8 mouse cellular contexts compared by ENCODE assay signal in the genomic region with DNA sequence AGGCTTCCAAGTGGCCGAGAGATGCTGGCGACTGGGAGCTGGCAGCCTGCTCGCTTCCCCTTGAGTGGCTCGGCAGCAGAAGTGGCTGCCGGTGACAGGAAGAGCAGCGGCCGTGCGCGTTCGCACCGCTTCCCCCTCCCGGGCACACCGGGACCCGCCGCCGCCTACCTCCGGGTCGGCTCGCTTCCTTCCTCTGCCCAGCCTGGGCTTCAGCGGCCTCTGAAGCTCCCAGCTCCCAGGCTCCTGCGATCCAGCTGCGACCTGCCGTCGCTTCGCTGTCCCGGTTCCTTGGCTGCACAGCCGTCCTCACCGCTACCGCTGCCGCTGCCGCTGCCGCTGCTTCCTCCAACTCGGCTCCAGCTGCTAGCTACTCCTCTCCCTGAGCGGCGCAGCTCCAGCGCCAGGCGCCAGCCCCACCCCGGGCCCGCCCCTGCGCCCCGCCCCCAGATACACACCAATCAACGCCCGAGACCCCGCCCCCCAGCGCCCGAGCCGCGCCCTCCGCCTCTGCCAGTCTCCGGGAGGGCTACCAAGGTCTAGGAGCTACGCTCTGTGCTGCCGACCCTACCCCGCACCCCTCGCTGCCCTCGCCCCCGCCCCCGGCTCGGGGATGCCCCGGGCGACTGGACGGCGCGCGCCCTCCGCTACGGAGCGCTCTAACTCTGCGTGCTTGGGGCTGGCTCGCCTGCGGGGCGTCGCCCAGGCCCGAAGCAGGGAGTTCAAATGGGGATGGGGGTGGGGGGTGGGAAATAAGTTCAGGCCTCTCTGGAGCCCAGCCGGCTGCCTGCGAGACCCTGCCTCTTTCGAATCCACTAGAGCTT. TPM values are rescaled to one million over a fixed set of nuclear protein-coding genes. Genes with fewer than 3 reads are reported as not detected.
A peak's percentile ranks its signal among the peaks of the same experiment; 100 is the strongest.
DNase-seq lines count a peak whose midpoint lies in the region; ATAC-seq and TF ChIP-seq lines count a peak whose summit lies in the region.

A gene (minus strand): TSS at position 409 of the 821 bp plus-strand sequence.

- peaks cover 29% of the 10 kb centered on the region for H3K79me2 ChIP-seq in CH12.LX (replicated peaks; ENCODE audit: control insufficient read depth, extremely low read depth, insufficient read depth, poor library complexity, severe bottlenecking)

- peak; percentile 90 for TF ChIP-seq POLR2A in CH12.LX (IDR thresholded peaks at IDR 0.05; ENCODE audit: low read depth, low read length)

- TF ChIP-seq RAD21 in CH12.LX (IDR thresholded peaks at IDR 0.05; ENCODE audit: low read depth, low read length), result peak; percentile 30

- peak within 1 kb of the TSS; percentile 81 for H3K4me2 ChIP-seq in CH12.LX (ENCODE audit: insufficient read depth, low read depth, poor library complexity, severe bottlenecking)
- H3K4me2 ChIP-seq in forebrain, embryonic 12.5 days, result peak within 1 kb of the TSS; percentile 72
- peak within 1 kb of the TSS; percentile 86 for H3K4me2 ChIP-seq in heart, postnatal 0 days (ENCODE audit: low read depth, low read length)
- peak within 1 kb of the TSS; percentile 87 for H3K4me2 ChIP-seq in liver, postnatal 0 days (ENCODE audit: low read depth, low read length)
- peak within 1 kb of the TSS; percentile 74 for H3K4me2 ChIP-seq in neural tube, embryonic 14.5 days (ENCODE audit: low read depth, low read length)

- peak within 1 kb of the TSS; percentile 81 for H3K27ac ChIP-seq in CH12.LX (ENCODE audit: insufficient read depth, low read depth)
- H3K27ac ChIP-seq in forebrain, embryonic 12.5 days, result peak within 1 kb of the TSS; percentile 95
- peak within 1 kb of the TSS; percentile 95 for H3K27ac ChIP-seq in heart, postnatal 0 days (ENCODE audit: low read depth)
- H3K27ac ChIP-seq in liver, postnatal 0 days (ENCODE audit: low read depth), result peak within 1 kb of the TSS; percentile 99
- H3K27ac ChIP-seq in neural tube, embryonic 14.5 days (ENCODE audit: low read depth, low read length), result peak within 1 kb of the TSS; percentile 94

- H3K36me3 ChIP-seq in CH12.LX (replicated peaks in 1 of 2; ENCODE audit: control insufficient read depth in 1 of 2, insufficient read depth in 1 of 2, low read length in 1 of 2), result peaks cover 0 to 14% of the 10 kb centered on the region in 2 experiments
- H3K36me3 ChIP-seq in forebrain, embryonic 12.5 days (replicated peaks), result no peaks in the 10 kb centered on the region
- H3K36me3 ChIP-seq in heart, postnatal 0 days (replicated peaks; ENCODE audit: control insufficient read depth, insufficient read depth, low read length), result no peaks in the 10 kb centered on the region
- no peaks in the 10 kb centered on the region for H3K36me3 ChIP-seq in liver, postnatal 0 days (replicated peaks; ENCODE audit: insufficient read depth, low read length)
- H3K36me3 ChIP-seq in neural tube, embryonic 14.5 days (ENCODE audit: control insufficient read depth, insufficient read depth, low read length), result no peaks in the 10 kb centered on the region

- peak within 1 kb of the TSS; percentile 50 for H3K9ac ChIP-seq in CH12.LX (ENCODE audit: insufficient read depth, low read depth)
- peak within 1 kb of the TSS; percentile 82 for H3K9ac ChIP-seq in forebrain, embryonic 12.5 days
- peak within 1 kb of the TSS; percentile 98 for H3K9ac ChIP-seq in heart, postnatal 0 days (replicated peaks; ENCODE audit: low read depth, low read length)
- peak within 1 kb of the TSS; percentile 96 for H3K9ac ChIP-seq in liver, postnatal 0 days (replicated peaks)
- H3K9ac ChIP-seq in neural tube, embryonic 14.5 days (replicated peaks; ENCODE audit: low read depth, low read length), result peak within 1 kb of the TSS; percentile 86

- no peak for TF ChIP-seq EP300 in CH12.LX (IDR thresholded peaks at IDR 0.05; ENCODE audit: low read length)
- no peak; the same call in none of the 2 replicates for TF ChIP-seq EP300 in heart, postnatal 0 days (IDR thresholded peaks at IDR 0.05; ENCODE audit: low read depth)
- TF ChIP-seq EP300 in liver, postnatal 0 days (IDR thresholded peaks at IDR 0.05; ENCODE audit: low read depth), result no peak

- dilution Hi-C loops in CH12.LX (cut with MboI; ENCODE audit: extremely low pct_ligation_motif_present, extremely low pct_unique_long_range_greater_than_20kb, low sequenced_read_pairs), result no loop called here

- in situ Hi-C loops in CH12.LX (cut with MboI; ENCODE audit: low pct_ligation_motif_present, low pct_unique_long_range_greater_than_20kb, low sequenced_read_pairs), result no loop called here

- under 1% methylated on average over 72 of the region's 76 CpGs for WGBS in forebrain, embryonic 12.5 days
- under 1% methylated on average over 63 of the region's 76 CpGs for WGBS in heart, postnatal 0 days
- 1% methylated on average over 75 of the region's 76 CpGs for WGBS in large intestine, adult 2 months
- WGBS in liver, postnatal 0 days (ENCODE audit: insufficient replicate concordance), result under 1% methylated on average over 51 of the region's 76 CpGs
- 1% methylated on average over 45 of the region's 76 CpGs for WGBS in neural tube, embryonic 14.5 days

- peak; percentile 97 for ATAC-seq in forebrain, embryonic 12.5 days (ENCODE audit: low FRiP score)
- peak; percentile 94 for ATAC-seq in heart, postnatal 0 days (ENCODE audit: insufficient read depth, low read depth)
- peak; percentile 93 for ATAC-seq in liver, postnatal 0 days
- ATAC-seq in neural tube, embryonic 14.5 days (ENCODE audit: low read depth), result peak; percentile 98

- no peaks in the 10 kb centered on the region for H3K27me3 ChIP-seq in CH12.LX (replicated peaks)
- peaks cover 13% of the 10 kb centered on the region for H3K27me3 ChIP-seq in forebrain, embryonic 12.5 days
- H3K27me3 ChIP-seq in heart, postnatal 0 days (ENCODE audit: control insufficient read depth, insufficient read depth, low read length), result no peaks in the 10 kb centered on the region
- H3K27me3 ChIP-seq in liver, postnatal 0 days (ENCODE audit: insufficient read depth, low read length), result no peaks in the 10 kb centered on the region
- H3K27me3 ChIP-seq in neural tube, embryonic 14.5 days (ENCODE audit: control insufficient read depth, insufficient read depth, low read length), result no peaks in the 10 kb centered on the region

- TF ChIP-seq CTCF in CH12.LX (conservative IDR thresholded peaks at IDR 0.05 in 1 of 2, IDR thresholded peaks at IDR 0.05 in 1 of 2; ENCODE audit: low read depth in 2 of 2, low read length in 2 of 2), result peak in 1 of 2 experiments; percentile 28; a peak in 2 of 4 replicates
- TF ChIP-seq CTCF in heart, postnatal 0 days (IDR thresholded peaks at IDR 0.05; ENCODE audit: low read depth), result peak; percentile 20; the same call in 1 of the 2 replicates
- TF ChIP-seq CTCF in liver, postnatal 0 days (IDR thresholded peaks at IDR 0.05; ENCODE audit: low read depth), result peak; percentile 13; the same call in 1 of the 2 replicates

- H3K9me3 ChIP-seq in CH12.LX (replicated peaks; ENCODE audit: low read length), result peaks cover 5% of the 10 kb centered on the region
- H3K9me3 ChIP-seq in forebrain, embryonic 12.5 days, result no peaks in the 10 kb centered on the region
- H3K9me3 ChIP-seq in heart, postnatal 0 days (replicated peaks; ENCODE audit: control insufficient read depth, low read length), result no peaks in the 10 kb centered on the region
- H3K9me3 ChIP-seq in liver, postnatal 0 days (ENCODE audit: low read length), result no peaks in the 10 kb centered on the region
- no peaks in the 10 kb centered on the region for H3K9me3 ChIP-seq in neural tube, embryonic 14.5 days (ENCODE audit: control insufficient read depth, low read length)

- peaks cover 15 to 40% of the 10 kb centered on the region in 2 experiments for H3K4me1 ChIP-seq in CH12.LX (ENCODE audit: control insufficient read depth in 1 of 2, insufficient read depth in 2 of 2)
- H3K4me1 ChIP-seq in forebrain, embryonic 12.5 days, result peaks cover 34% of the 10 kb centered on the region
- H3K4me1 ChIP-seq in heart, postnatal 0 days (ENCODE audit: control insufficient read depth, insufficient read depth), result peaks cover 32% of the 10 kb centered on the region
- H3K4me1 ChIP-seq in liver, postnatal 0 days (ENCODE audit: insufficient read depth), result peaks cover 33% of the 10 kb centered on the region
- peaks cover 25% of the 10 kb centered on the region for H3K4me1 ChIP-seq in neural tube, embryonic 14.5 days (ENCODE audit: control insufficient read depth, insufficient read depth, low read length)

- DNase-seq in CH12.LX (ENCODE audit: extremely low read depth), result peak; percentile 92
- peak; percentile 82 for DNase-seq in c-Kit-positive CD71-positive TER-119-negative erythroid progenitor cells, embryonic 14.5 days (ENCODE audit: low read depth)
- DNase-seq in heart, postnatal 0 days (ENCODE audit: low spot score), result peak; percentile 97
- DNase-seq in large intestine, adult 2 months (ENCODE audit: low read depth, low spot score), result no peak
- DNase-seq in liver, postnatal 0 days, result peak; percentile 100
- DNase-seq in testis, postnatal 10 days (ENCODE audit: low spot score), result peak; percentile 99

- H3K4me3 ChIP-seq in CH12.LX (replicated peaks in 1 of 3; ENCODE audit: low read depth in 2 of 3, low read length in 2 of 3, poor library complexity in 1 of 3), result peak within 1 kb of the TSS; percentile 71 to 98 (median 96)
- H3K4me3 ChIP-seq in forebrain, embryonic 12.5 days (replicated peaks), result peak within 1 kb of the TSS; percentile 84
- peak within 1 kb of the TSS; percentile 94 for H3K4me3 ChIP-seq in heart, postnatal 0 days (ENCODE audit: low read depth, low read length)
- H3K4me3 ChIP-seq in liver, postnatal 0 days (ENCODE audit: low read depth, low read length), result peak within 1 kb of the TSS; percentile 99
- peak within 1 kb of the TSS; percentile 99 for H3K4me3 ChIP-seq in neural tube, embryonic 14.5 days (ENCODE audit: low read depth, low read length)

TF ChIP-seq in CH12.LX, 34 proteins besides CTCF, POLR2A, EP300 and RAD21 (continues in another document):
- no peak for TF ChIP-seq ETS1 (conservative IDR thresholded peaks at IDR 0.05; ENCODE audit: low read depth, low read length)
- TF ChIP-seq ZKSCAN1 (IDR thresholded peaks at IDR 0.05; ENCODE audit: borderline replicate concordance, low read depth, low read length), result no peak
- TF ChIP-seq POLR2AphosphoS2 (IDR thresholded peaks at IDR 0.05; ENCODE audit: low read depth, low read length), result 0 out of 2 replicates have a peak, but pooled peaks have one; percentile 45
- 0 out of 2 replicates have a peak, but pooled peaks have one; percentile 2 for TF ChIP-seq BHLHE40 (IDR thresholded peaks at IDR 0.05; ENCODE audit: low read depth, low read length)
- TF ChIP-seq CHD1 (IDR thresholded peaks at IDR 0.05; ENCODE audit: low read depth, low read length), result no peak; the same call in 1 of the 2 replicates

RNA-seq across cellular contexts. Expression of the gene that starts here (rescaled TPM):
- total RNA-seq in CH12.LX (2012; rRNA removed) (17.0 and 17.5 TPM in 2 replicates), CH12.LX (2014; rRNA removed) (20.2 and 21.0 TPM in 2 replicates)
- 19.3 and 20.9 TPM in 2 replicates for polyA plus RNA-seq in CH12.LX (2012; ENCODE audit: insufficient read length, low read depth)
- polyA plus RNA-seq in forebrain, embryonic 12.5 days (2016; fragmentation: Nextera tagmentation; extraction: Ambion mirVana), result 20.4 and 22.6 TPM in 2 replicates
- 31.6 and 33.8 TPM in 2 replicates for total RNA-seq in heart, postnatal 0 days (2014; rRNA removed; ENCODE audit: low replicate concordance)
- polyA plus RNA-seq in heart, postnatal 0 days (2015; fragmentation: Nextera tagmentation; extraction: Ambion mirVana), result 13.6 and 16.3 TPM in 2 replicates
- 12.1 and 17.2 TPM in 2 replicates for polyA plus RNA-seq in large intestine, adult 2 months (2012; rRNA removed)
- 18.0 and 18.5 TPM in 2 replicates for polyA plus RNA-seq in liver, postnatal 0 days (2015; fragmentation: Nextera tagmentation; extraction: Ambion mirVana)
- 114 and 136 TPM in 2 replicates for polyA plus RNA-seq in neural tube, embryonic 14.5 days (2014; fragmentation: Nextera tagmentation; extraction: Ambion mirVana)
